Mouse (Mus musculus) C2C12 (cell line): ENCODE measurements at regions not wholly inside any gene's neighbourhood (a gene's known extent, or its start where the extent isn't known, plus 50 kb on each side); places are given as distances from the start of the nearest gene placed in this dataset.

ENCODE experiments used
- H3K27me3 ChIP-seq: one replicate; pipeline ENCODE4 v1.6.1; 2011; ENCODE audit not compliant: control insufficient read depth, insufficient read depth, insufficient read length
- H3K36me3 ChIP-seq: one replicate; pipeline ENCODE4 v1.6.1; 2011; ENCODE audit not compliant: control insufficient read depth, insufficient read depth
- H3K4me3 ChIP-seq: one replicate; pipeline ENCODE4 v1.5.1; 2011; ENCODE audit warnings: mild to moderate bottlenecking, control low read depth; ENCODE audit not compliant: poor library complexity, insufficient read depth, severe bottlenecking
- H3K79me2 ChIP-seq: one replicate; pipeline ENCODE4 v1.6.1; 2011; ENCODE audit not compliant: control insufficient read depth, insufficient read depth
- H3K79me3 ChIP-seq: one replicate; pipeline ENCODE4 v1.6.1; 2011; ENCODE audit warnings: low read depth, control low read depth
- H3ac ChIP-seq: one replicate; pipeline ENCODE3; 2011; ENCODE audit warnings: low read depth; ENCODE audit not compliant: control insufficient read depth, insufficient read length
- CEBPB ChIP-seq: IDR thresholded peaks from one replicate; pipeline ENCODE4 v1.6.1; 2011; ENCODE audit warnings: low read depth, mild to moderate bottlenecking, control low read depth, moderate library complexity
- CTCF ChIP-seq: IDR thresholded peaks from one replicate; pipeline ENCODE4 v1.5.1; 2011; ENCODE audit not compliant: control insufficient read depth, insufficient read depth, insufficient read length
- FOSL1 ChIP-seq: IDR thresholded peaks from one replicate; pipeline ENCODE4 v1.8.0; 2011; ENCODE audit warnings: mild to moderate bottlenecking, low read length; ENCODE audit not compliant: poor library complexity, insufficient read depth, severe bottlenecking
- MAX ChIP-seq: IDR thresholded peaks from one replicate; pipeline ENCODE4 v1.6.1; 2011; ENCODE audit warnings: mild to moderate bottlenecking, control low read depth
- MYOD1 ChIP-seq: IDR thresholded peaks from one replicate; pipeline ENCODE4 v1.6.1; 2011; ENCODE audit warnings: low read depth; ENCODE audit not compliant: control insufficient read depth, insufficient read length
- MYOG ChIP-seq: IDR thresholded peaks from one replicate; pipeline ENCODE4 v1.6.1; 2011; ENCODE audit not compliant: control insufficient read depth, insufficient read length; ENCODE audit errors: extremely low read depth
- USF1 ChIP-seq: IDR thresholded peaks from one replicate; pipeline ENCODE4 v1.6.1; 2011; ENCODE audit warnings: low read depth, mild to moderate bottlenecking, control low read depth, moderate library complexity

GRCm38 (mm10) chr3:78866896-78867295 lies 419.4 kb downstream of the Rapgef2 start:
- H3K79me2 ChIP-seq, result no peaks in the 10 kb centered on the region
- H3K27me3 ChIP-seq, result no peaks in the 10 kb centered on the region

GRCm38 (mm10) chr3:78866083-78866726 lies 420.1 kb downstream of the Rapgef2 start:
- Histone ChIP-seq H3K36me3 (no peaks in the 10 kb centered on the region), H3ac (no peak overlapping the region), H3K27me3 (no peaks in the 10 kb centered on the region), H3K79me3 (no peaks in the 10 kb centered on the region), H3K79me2 (no peaks in the 10 kb centered on the region), H3K4me3 (no peak overlapping the region)
- no peak for TF ChIP-seq CEBPB
- no peak for TF ChIP-seq MYOD1

More at GRCm38 (mm10) chr3:78866896-78867295, 419.4 kb downstream of the Rapgef2 start:
- H3K36me3 ChIP-seq, result no peaks in the 10 kb centered on the region
- no peaks in the 10 kb centered on the region for H3K79me3 ChIP-seq
- H3ac ChIP-seq, result no peak overlapping the region
- no peak overlapping the region for H3K4me3 ChIP-seq
- no peak for TF ChIP-seq CEBPB
- no peak for TF ChIP-seq MYOG
- no peak for TF ChIP-seq FOSL1
- TF ChIP-seq USF1, result no peak
- TF ChIP-seq MYOD1, result no peak
- no peak for TF ChIP-seq CTCF
- TF ChIP-seq MAX, result no peak

- H3K79me2 ChIP-seq, result no peaks in the 10 kb centered on the region
- no peaks in the 10 kb centered on the region for H3K36me3 ChIP-seq
- no peaks in the 10 kb centered on the region for H3K27me3 ChIP-seq
- TF ChIP-seq MYOD1, result no peak
- no peak for TF ChIP-seq MYOG
- no peak for TF ChIP-seq MAX
- TF ChIP-seq CTCF, result no peak
- TF ChIP-seq FOSL1, result no peak
- TF ChIP-seq CEBPB, result no peak
- TF ChIP-seq USF1, result no peak
- no peaks in the 10 kb centered on the region for H3K79me3 ChIP-seq
- H3K4me3 ChIP-seq, result no peak overlapping the region
- no peak overlapping the region for H3ac ChIP-seq
These were observed 423.3 kb downstream of the Rapgef2 start for GRCm38 (mm10) chr3:78863005-78863404.

GRCm38 (mm10) chr3:78846617-78847318 lies 439.5 kb downstream of the Rapgef2 start:
- Histone ChIP-seq H3K79me2 (no peaks in the 10 kb centered on the region), H3K4me3 (no peak overlapping the region), H3K27me3 (no peaks in the 10 kb centered on the region), H3ac (no peak overlapping the region), H3K36me3 (no peaks in the 10 kb centered on the region), H3K79me3 (no peaks in the 10 kb centered on the region)
- TF ChIP-seq FOSL1, result no peak
- no peak for TF ChIP-seq USF1
- TF ChIP-seq CEBPB, result no peak
- TF ChIP-seq MYOD1, result no peak
- no peak for TF ChIP-seq MAX
- no peak for TF ChIP-seq CTCF
- no peak for TF ChIP-seq MYOG

- H3K4me3 ChIP-seq, result no peak overlapping the region
- H3K79me3 ChIP-seq, result no peaks in the 10 kb centered on the region
- no peaks in the 10 kb centered on the region for H3K27me3 ChIP-seq
- TF ChIP-seq CEBPB, result no peak
- TF ChIP-seq FOSL1, result no peak
- TF ChIP-seq MAX, result no peak
- TF ChIP-seq USF1, result no peak
- TF ChIP-seq MYOD1, result no peak
- no peak for TF ChIP-seq MYOG
- TF ChIP-seq CTCF, result no peak
- H3ac ChIP-seq, result no peak overlapping the region
- no peaks in the 10 kb centered on the region for H3K36me3 ChIP-seq
- no peaks in the 10 kb centered on the region for H3K79me2 ChIP-seq
These were observed 445.1 kb downstream of the Rapgef2 start for GRCm38 (mm10) chr3:78841173-78841572.

- no peaks in the 10 kb centered on the region for H3K36me3 ChIP-seq
- no peaks in the 10 kb centered on the region for H3K79me2 ChIP-seq
- no peaks in the 10 kb centered on the region for H3K79me3 ChIP-seq
- H3ac ChIP-seq, result no peak overlapping the region
- TF ChIP-seq MYOD1 (no peak), FOSL1 (no peak), MAX (no peak), MYOG (no peak), CEBPB (no peak), USF1 (no peak), CTCF (no peak)
- no peaks in the 10 kb centered on the region for H3K27me3 ChIP-seq
- H3K4me3 ChIP-seq, result no peak overlapping the region
These were observed 449.5 kb downstream of the Rapgef2 start for GRCm38 (mm10) chr3:78836824-78837223.
